Mouse (Mus musculus): Measurements from ENCODE around the gene Ablim2. TPM values are rescaled to one million over a fixed set of nuclear protein-coding genes. Genes with fewer than 3 reads are reported as not detected.
A peak's percentile ranks its signal among the peaks of the same experiment; 100 is the strongest.

Gene Ablim2
- polyA plus RNA-seq, 1 experiment: not detected

DNA sequence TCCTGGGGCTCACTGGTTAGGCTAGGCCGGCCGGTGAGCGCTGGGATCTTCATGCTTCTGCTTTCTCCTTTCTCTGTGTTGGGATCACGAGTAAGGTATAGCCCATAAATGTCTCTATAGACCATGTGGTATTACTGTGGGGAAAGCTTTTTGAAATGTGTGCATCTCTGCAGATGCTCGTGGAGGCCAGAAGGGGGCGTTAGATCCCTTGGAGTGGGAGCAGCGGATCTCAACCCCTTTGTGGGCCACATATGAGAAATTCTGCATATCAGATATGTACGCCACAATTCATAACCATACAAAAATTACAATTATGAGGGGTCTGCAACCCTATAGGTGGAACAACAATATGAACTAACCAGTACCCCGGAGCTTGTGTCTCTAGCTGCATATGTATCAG, 131.3 kb downstream of the Ablim2 start:
- WGBS: 58% methylated on average over 9 of the region's 9 CpGs
- Histone ChIP-seq H3K27ac (ENCODE audit: insufficient read depth, low read depth, low read length) (no peak overlapping the region), H3K4me3 (ENCODE audit: insufficient read depth, low read depth, low read length) (no peak overlapping the region), H3K4me1 (ENCODE audit: control insufficient read depth, insufficient read depth, low read length) (no peaks in the 10 kb centered on the region)
- TF ChIP-seq CTCF (IDR thresholded peaks at IDR 0.05; ENCODE audit: insufficient read depth, low read depth, low read length) (peak; percentile 54; the same call in 1 of the 2 replicates), POLR2A (IDR thresholded peaks at IDR 0.05; ENCODE audit: insufficient read depth, low read depth, low read length) (no peak)

- no peak for TF ChIP-seq POLR2A (IDR thresholded peaks at IDR 0.05; ENCODE audit: insufficient read depth, low read depth, low read length)
- TF ChIP-seq CTCF (IDR thresholded peaks at IDR 0.05; ENCODE audit: insufficient read depth, low read depth, low read length): no peak
- H3K4me3 ChIP-seq (ENCODE audit: insufficient read depth, low read depth, low read length): no peak overlapping the region
Measured at GRCm38 (mm10) chr5:35889641-35890040, 132.0 kb downstream of the Ablim2 start.

DNA sequence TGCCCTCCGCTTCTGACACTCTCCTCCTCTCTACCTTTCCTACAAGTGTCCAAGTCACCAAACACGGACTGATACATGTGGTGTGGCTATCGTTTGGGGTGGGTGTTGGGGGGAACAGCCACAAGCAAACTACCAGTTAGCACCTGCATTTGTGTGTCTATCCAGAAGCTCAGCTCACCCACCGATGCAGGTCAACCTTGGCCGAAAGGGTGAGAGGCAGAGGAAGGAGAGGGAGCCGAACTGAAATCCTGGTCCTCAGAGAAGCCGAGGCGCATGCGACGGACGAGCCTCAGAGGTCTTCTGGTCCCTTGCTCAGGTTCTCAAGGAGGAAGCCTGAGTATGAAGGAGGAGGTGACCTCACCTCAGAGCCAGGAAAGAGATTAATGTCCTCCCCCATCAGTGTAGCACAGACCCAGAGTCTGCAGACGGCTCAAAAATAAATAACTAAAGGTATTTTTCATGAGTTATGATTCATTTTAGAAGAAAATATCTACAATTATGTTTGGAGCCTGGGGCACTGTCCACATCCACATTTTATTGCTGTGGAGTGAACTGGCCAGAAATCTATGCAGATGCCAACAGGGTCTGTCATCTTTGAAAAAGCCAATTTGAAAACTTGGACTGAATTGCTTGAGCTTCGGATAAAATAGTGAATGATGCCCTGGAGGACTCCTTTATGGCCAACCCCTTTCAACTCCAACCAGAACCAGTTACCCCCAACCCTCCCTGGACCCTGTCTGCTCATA, 133.5 kb downstream of the Ablim2 start:
- no peak for TF ChIP-seq CTCF (IDR thresholded peaks at IDR 0.05; ENCODE audit: insufficient read depth, low read depth, low read length)
- TF ChIP-seq POLR2A (IDR thresholded peaks at IDR 0.05; ENCODE audit: insufficient read depth, low read depth, low read length): no peak
- H3K4me3 ChIP-seq (ENCODE audit: insufficient read depth, low read depth, low read length): no peak overlapping the region
- H3K27ac ChIP-seq (ENCODE audit: insufficient read depth, low read depth, low read length): no peak overlapping the region
- H3K4me1 ChIP-seq (ENCODE audit: control insufficient read depth, insufficient read depth, low read length): peaks cover 10% of the 10 kb centered on the region
- 95% methylated on average over 13 of the region's 13 CpGs for WGBS

More at GRCm38 (mm10) chr5:35889641-35890040, 132.0 kb downstream of the Ablim2 start:
- WGBS: 27% methylated on average over 2 of the region's 2 CpGs
- Histone ChIP-seq H3K4me1 (ENCODE audit: control insufficient read depth, insufficient read depth, low read length) (peaks cover 7% of the 10 kb centered on the region), H3K27ac (ENCODE audit: insufficient read depth, low read depth, low read length) (no peak overlapping the region)

GRCm38 (mm10) chr5:35892363-35892762, 134.7 kb downstream of the Ablim2 start:
- Histone ChIP-seq H3K4me1 (ENCODE audit: control insufficient read depth, insufficient read depth, low read length) (peaks cover 10% of the 10 kb centered on the region), H3K4me3 (ENCODE audit: insufficient read depth, low read depth, low read length) (no peak overlapping the region), H3K27ac (ENCODE audit: insufficient read depth, low read depth, low read length) (no peak overlapping the region)
- no peak for TF ChIP-seq POLR2A (IDR thresholded peaks at IDR 0.05; ENCODE audit: insufficient read depth, low read depth, low read length)
- TF ChIP-seq CTCF (IDR thresholded peaks at IDR 0.05; ENCODE audit: insufficient read depth, low read depth, low read length): no peak
- WGBS: 83% methylated on average over 3 of the region's 3 CpGs

GRCm38 (mm10) chr5:35893093-35893804, 135.6 kb downstream of the Ablim2 start, which contains the start of gene Afap1:
Gene Afap1, plus strand, starts transcription at chr5:35893319.
- Histone ChIP-seq H3K27ac (ENCODE audit: insufficient read depth, low read depth, low read length) (peak within 1 kb of the TSS; percentile 16; the same call in 1 of the 2 replicates), H3K4me1 (ENCODE audit: control insufficient read depth, insufficient read depth, low read length) (peaks cover 12% of the 10 kb centered on the region), H3K4me3 (ENCODE audit: insufficient read depth, low read depth, low read length) (peak within 1 kb of the TSS; percentile 96)
- peak; percentile 75 for TF ChIP-seq POLR2A (IDR thresholded peaks at IDR 0.05; ENCODE audit: insufficient read depth, low read depth, low read length)
- no peak for TF ChIP-seq CTCF (IDR thresholded peaks at IDR 0.05; ENCODE audit: insufficient read depth, low read depth, low read length)
- under 1% methylated on average over 49 of the region's 49 CpGs for WGBS

GRCm38 (mm10) chr5:35893805-35894260, 136.2 kb downstream of the Ablim2 start:
- Histone ChIP-seq H3K27ac (ENCODE audit: insufficient read depth, low read depth, low read length) (peak overlapping the region; percentile 16; the same call in 1 of the 2 replicates), H3K4me3 (ENCODE audit: insufficient read depth, low read depth, low read length) (peak overlapping the region; percentile 96), H3K4me1 (ENCODE audit: control insufficient read depth, insufficient read depth, low read length) (peaks cover 12% of the 10 kb centered on the region)
- no peak for TF ChIP-seq CTCF (IDR thresholded peaks at IDR 0.05; ENCODE audit: insufficient read depth, low read depth, low read length)
- no peak for TF ChIP-seq POLR2A (IDR thresholded peaks at IDR 0.05; ENCODE audit: insufficient read depth, low read depth, low read length)
- WGBS: under 1% methylated on average over 21 of the region's 21 CpGs

- Histone ChIP-seq H3K4me1 (ENCODE audit: control insufficient read depth, insufficient read depth, low read length) (peaks cover 12% of the 10 kb centered on the region), H3K27ac (ENCODE audit: insufficient read depth, low read depth, low read length) (no peak overlapping the region), H3K4me3 (ENCODE audit: insufficient read depth, low read depth, low read length) (peak overlapping the region; percentile 96)
- 11% methylated on average over 30 of the region's 30 CpGs for WGBS
- TF ChIP-seq POLR2A (IDR thresholded peaks at IDR 0.05; ENCODE audit: insufficient read depth, low read depth, low read length) (no peak), CTCF (IDR thresholded peaks at IDR 0.05; ENCODE audit: insufficient read depth, low read depth, low read length) (no peak)
Measured at GRCm38 (mm10) chr5:35894295-35895047, 136.8 kb downstream of the Ablim2 start.

GRCm38 (mm10) chr5:35895926-35896325, 138.2 kb downstream of the Ablim2 start:
- no peak overlapping the region for H3K27ac ChIP-seq (ENCODE audit: insufficient read depth, low read depth, low read length)
- 90% methylated on average over 4 of the region's 4 CpGs for WGBS
- H3K4me3 ChIP-seq (ENCODE audit: insufficient read depth, low read depth, low read length): no peak overlapping the region
- peaks cover 21% of the 10 kb centered on the region for H3K4me1 ChIP-seq (ENCODE audit: control insufficient read depth, insufficient read depth, low read length)
- no peak for TF ChIP-seq CTCF (IDR thresholded peaks at IDR 0.05; ENCODE audit: insufficient read depth, low read depth, low read length)
- TF ChIP-seq POLR2A (IDR thresholded peaks at IDR 0.05; ENCODE audit: insufficient read depth, low read depth, low read length): no peak
